Mouse (Mus musculus) embryonic facial prominence, embryonic 15.5 days (tissue): ENCODE results near the gene Axdnd1. TPM values are rescaled to one million over a fixed set of nuclear protein-coding genes. Genes with fewer than 3 reads are reported as not detected.

Experiments
- ATAC-seq: fragments of 200-750 bp; cut with Nextera tagmentation; 2 replicates; pipeline ENCODE4 v1.8.0; 2017; ENCODE audit warnings: low read depth, moderate TSS enrichment; ENCODE audit not compliant: insufficient number of reproducible peaks, low FRiP score, low TSS enrichment
- H3K27ac ChIP-seq: fragments of 300-500 bp; sonication (generic); replicated peaks from 2 replicates; pipeline ENCODE4 v1.5.1; 2015; ENCODE audit warnings: mild to moderate bottlenecking, inconsistent platforms
- H3K27me3 ChIP-seq: fragments of 300-500 bp; sonication (generic); 2 replicates; pipeline ENCODE4 v1.6.1; 2015; ENCODE audit warnings: inconsistent platforms
- H3K36me3 ChIP-seq: fragments of 300-500 bp; sonication (generic); 2 replicates; pipeline ENCODE4 v1.6.1; 2015; ENCODE audit warnings: mild to moderate bottlenecking, inconsistent platforms
- H3K4me1 ChIP-seq: fragments of 300-500 bp; sonication (generic); 2 replicates; pipeline ENCODE4 v1.6.1; 2015; ENCODE audit warnings: inconsistent platforms
- H3K4me2 ChIP-seq: fragments of 300-500 bp; sonication (generic); replicated peaks from 2 replicates; pipeline ENCODE4 v1.6.1; 2015; ENCODE audit warnings: mild to moderate bottlenecking, inconsistent platforms
- H3K4me3 ChIP-seq: fragments of 300-500 bp; sonication (generic); replicated peaks from 2 replicates; pipeline ENCODE4 v1.5.1; 2015; ENCODE audit warnings: mild to moderate bottlenecking, inconsistent platforms
- H3K9ac ChIP-seq: fragments of 300-500 bp; sonication (generic); 2 replicates; pipeline ENCODE4 v1.6.1; 2015; ENCODE audit warnings: inconsistent platforms
- H3K9me3 ChIP-seq: fragments of 300-500 bp; sonication (generic); replicated peaks from 2 replicates; pipeline ENCODE4 v1.6.1; 2016; ENCODE audit warnings: inconsistent platforms
- WGBS: fragments of 180-500 bp; shearing (Covaris S2); methylation state at CpG from one replicate; pipeline ENCODE4 v1.1.7; 2015; 5-methylcytosine and 5-hydroxymethylcytosine counted together
- polyA plus RNA-seq: library from polyadenylated mRNA; unstranded; fragments of >200 nt; fragmentation: Nextera tagmentation; extraction: Ambion mirVana; gene quantifications from 2 replicates; pipeline ENCODE4 v1.2.1, GENCODE M21; 2015

Axdnd1 gene
- polyA plus RNA-seq, 1 experiment from 2014 or later, result not detected

DNA sequence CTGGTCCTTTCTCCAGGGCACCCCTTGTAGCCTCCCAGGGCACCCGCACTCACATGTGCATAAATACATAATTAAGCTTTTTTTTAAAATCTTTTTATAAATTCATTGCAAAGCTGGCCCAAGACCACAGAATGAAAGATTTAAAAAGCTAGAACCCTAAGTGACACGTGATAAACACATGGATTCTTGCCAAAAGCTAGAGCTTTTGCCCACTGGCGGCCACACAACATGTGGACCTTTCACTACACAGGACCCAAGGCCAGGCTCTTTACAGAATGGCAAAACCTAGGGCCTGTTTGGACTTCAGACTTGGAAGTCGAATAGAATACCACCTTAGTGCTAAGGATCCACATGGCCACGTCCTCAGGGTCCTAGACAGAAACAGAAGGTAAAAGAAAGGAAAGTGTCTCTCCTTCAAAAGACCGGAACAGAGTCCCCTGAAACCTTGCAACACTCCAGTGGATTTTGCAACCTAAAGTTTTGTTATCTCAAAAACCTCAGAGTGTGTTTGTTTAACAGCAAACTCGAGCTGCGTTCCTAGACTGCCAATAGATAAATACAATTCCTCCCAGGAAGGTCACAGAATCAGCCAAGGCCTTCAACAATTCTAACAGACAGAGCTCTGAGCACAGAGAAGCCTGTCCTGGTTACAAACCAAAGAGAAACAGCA lies 37.6 kb upstream of the Axdnd1 start:
- Histone ChIP-seq H3K9ac (no peak overlapping the region), H3K4me1 (no peaks in the 10 kb centered on the region), H3K4me2 (no peak overlapping the region), H3K36me3 (no peaks in the 10 kb centered on the region), H3K4me3 (no peak overlapping the region), H3K27ac (no peak overlapping the region), H3K9me3 (no peaks in the 10 kb centered on the region), H3K27me3 (no peaks in the 10 kb centered on the region)
- no peak for ATAC-seq
- WGBS, result 76% methylated on average over 8 of the region's 8 CpGs

DNA sequence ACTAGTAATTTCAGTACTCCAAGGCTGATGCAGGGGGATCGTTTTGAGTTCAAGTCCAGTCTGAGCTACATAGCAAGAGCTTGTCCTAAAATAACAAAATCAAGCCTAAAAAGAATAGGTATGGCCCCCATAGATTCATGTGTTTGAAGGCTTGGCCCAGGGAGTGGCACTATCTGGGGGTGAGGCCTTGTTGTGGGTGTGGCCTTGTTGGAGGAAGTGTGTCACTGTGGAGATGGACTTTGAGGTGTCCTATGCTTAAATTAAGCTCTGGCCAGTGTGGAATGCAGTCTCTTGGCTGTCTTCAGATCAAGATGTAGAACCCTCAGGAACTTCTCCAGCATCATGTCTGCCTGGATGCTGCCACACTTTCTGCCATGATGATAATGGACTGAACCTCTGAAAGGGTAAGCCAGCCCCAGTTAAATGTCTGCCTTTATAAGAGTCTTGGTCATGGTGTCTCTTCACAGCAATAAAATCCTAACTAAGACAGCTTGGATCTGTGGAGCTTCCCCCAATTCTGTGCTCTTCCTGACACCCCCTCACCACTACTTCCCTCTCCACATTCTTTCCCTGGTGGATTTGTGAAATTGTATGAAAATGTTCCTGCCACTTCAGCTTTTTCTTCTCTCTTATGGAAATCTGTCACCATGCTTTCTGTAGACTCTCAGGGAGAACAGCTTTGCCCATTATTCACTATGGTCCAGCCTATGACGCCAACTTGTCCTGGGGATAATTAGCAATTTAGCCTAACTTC lies 34.2 kb upstream of the Axdnd1 start:
- Histone ChIP-seq H3K9ac (no peak overlapping the region), H3K4me3 (no peak overlapping the region), H3K36me3 (no peaks in the 10 kb centered on the region), H3K4me1 (no peaks in the 10 kb centered on the region), H3K27me3 (no peaks in the 10 kb centered on the region), H3K27ac (no peak overlapping the region), H3K9me3 (no peaks in the 10 kb centered on the region), H3K4me2 (no peak overlapping the region)
- no peak for ATAC-seq
- 91% methylated on average over 2 of the region's 2 CpGs for WGBS

DNA sequence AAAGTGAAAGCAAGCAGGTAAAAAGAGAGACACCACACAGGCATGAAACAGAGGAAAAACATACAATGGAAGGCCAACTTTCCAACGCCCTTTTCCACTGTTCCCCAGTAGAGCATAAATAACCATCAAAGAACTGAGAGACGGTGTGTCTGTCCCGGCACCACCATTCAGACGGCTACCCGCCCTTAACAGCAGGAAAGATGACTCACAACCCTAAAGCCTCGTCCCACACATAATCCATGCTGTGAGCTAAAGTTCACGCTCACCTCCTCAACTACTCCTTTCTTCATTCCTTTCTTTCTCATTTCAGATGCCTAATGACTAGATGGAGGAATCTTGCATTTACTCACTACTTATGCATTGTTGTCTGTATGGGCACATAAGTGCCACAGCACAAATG lies 33.4 kb upstream of the Axdnd1 start:
- H3K4me2 ChIP-seq, result no peak overlapping the region
- no peak overlapping the region for H3K27ac ChIP-seq
- no peak overlapping the region for H3K4me3 ChIP-seq
- H3K27me3 ChIP-seq, result no peaks in the 10 kb centered on the region
- no peaks in the 10 kb centered on the region for H3K36me3 ChIP-seq
- no peak overlapping the region for H3K9ac ChIP-seq
- WGBS, result 66% methylated on average over 7 of the region's 7 CpGs
- no peak for ATAC-seq
- no peaks in the 10 kb centered on the region for H3K4me1 ChIP-seq
- H3K9me3 ChIP-seq, result no peaks in the 10 kb centered on the region

DNA sequence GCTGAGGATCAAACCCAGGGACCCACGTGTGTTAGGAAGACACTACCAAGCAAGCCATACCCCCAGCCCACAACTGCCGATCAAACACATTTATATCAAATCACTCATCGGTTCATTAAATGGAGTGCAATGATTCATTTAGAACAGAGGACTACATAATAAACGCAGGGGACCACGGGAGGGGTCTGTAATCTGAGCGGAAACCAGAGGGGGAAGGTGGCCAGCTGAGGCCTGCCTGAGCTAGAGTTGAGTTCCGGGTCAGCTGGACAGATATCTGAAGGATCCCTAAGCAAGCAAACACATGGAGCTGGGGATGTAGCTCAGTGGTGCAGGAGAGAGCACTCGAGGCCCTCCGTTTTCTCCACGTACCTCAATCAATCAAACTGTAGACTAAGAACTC lies 32.9 kb upstream of the Axdnd1 start:
- Histone ChIP-seq H3K4me1 (no peaks in the 10 kb centered on the region), H3K27me3 (no peaks in the 10 kb centered on the region), H3K4me2 (no peak overlapping the region), H3K9ac (no peak overlapping the region), H3K4me3 (no peak overlapping the region), H3K9me3 (no peaks in the 10 kb centered on the region), H3K36me3 (no peaks in the 10 kb centered on the region), H3K27ac (no peak overlapping the region)
- WGBS, result 87% methylated on average over 10 of the region's 10 CpGs
- no peak for ATAC-seq

DNA sequence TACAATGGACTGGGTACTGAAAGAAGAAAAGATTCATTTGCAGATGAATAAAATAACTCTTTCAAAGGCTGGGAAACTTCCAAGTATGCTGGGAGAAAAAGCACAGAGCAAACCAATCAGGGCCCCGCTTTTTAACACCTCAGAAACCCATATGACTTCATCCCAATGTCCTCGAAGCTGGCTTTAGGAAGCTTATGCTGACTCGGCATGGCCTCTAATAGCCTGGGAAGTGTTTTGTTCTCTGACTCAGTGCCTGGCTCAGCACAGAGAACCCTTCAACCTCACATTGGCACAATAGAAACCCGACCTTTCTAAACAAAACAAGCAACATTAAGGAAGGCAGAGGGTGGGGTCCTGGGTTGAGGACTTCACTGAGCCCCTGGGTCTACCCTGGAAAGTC lies 29.5 kb upstream of the Axdnd1 start:
- Histone ChIP-seq H3K9me3 (no peaks in the 10 kb centered on the region), H3K36me3 (no peaks in the 10 kb centered on the region), H3K4me2 (no peak overlapping the region), H3K9ac (no peak overlapping the region), H3K4me1 (no peaks in the 10 kb centered on the region), H3K27me3 (no peaks in the 10 kb centered on the region), H3K27ac (no peak overlapping the region), H3K4me3 (no peak overlapping the region)
- no peak for ATAC-seq
- 54% methylated on average over 4 of the region's 4 CpGs for WGBS

DNA sequence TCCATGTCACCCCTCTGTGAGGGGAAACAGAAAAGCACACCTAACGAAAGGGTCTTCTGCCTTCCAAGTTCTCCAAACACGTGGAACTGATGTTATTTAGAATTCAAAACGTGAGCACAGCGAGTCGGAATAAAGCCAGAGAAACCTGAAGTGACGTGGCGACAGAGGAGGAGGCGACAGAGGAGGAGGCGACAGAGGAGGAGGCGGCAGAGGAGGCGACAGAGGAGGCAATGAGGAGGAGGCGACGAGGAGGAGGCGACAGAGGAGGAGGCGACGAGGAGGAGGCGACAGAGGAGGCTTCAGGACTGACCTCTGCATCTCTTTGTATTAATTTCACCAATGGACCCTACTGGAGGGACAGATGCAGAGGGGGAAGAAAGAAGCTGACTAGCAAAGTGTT lies 28.7 kb upstream of the Axdnd1 start:
- ATAC-seq, result no peak
- Histone ChIP-seq H3K4me1 (no peaks in the 10 kb centered on the region), H3K36me3 (0 out of 2 replicates have a peak, but pooled peaks cover 3% of the 10 kb centered on the region), H3K9ac (no peak overlapping the region), H3K4me3 (no peak overlapping the region), H3K27me3 (no peaks in the 10 kb centered on the region), H3K4me2 (no peak overlapping the region), H3K27ac (no peak overlapping the region), H3K9me3 (no peaks in the 10 kb centered on the region)
- 73% methylated on average over 17 of the region's 17 CpGs for WGBS

DNA sequence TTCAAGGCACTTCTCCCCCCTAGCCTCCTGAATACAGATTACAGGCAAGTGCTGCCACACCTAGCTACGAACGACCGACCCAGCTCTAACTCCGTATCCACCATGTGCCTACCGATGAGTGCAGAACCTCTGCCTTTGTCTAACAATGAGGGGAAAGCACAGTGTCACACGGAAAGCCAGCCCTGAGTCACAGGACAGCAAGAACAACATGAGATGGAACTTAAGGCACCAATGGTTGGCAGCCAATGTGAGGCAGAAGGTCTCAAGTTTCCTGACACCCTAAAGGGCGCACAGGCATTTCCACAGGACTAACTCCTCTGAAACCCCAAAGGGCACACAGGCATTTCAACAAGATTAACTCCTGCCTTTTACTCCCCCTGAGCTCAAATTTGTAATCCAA lies 28.1 kb upstream of the Axdnd1 start:
- 80% methylated on average over 7 of the region's 7 CpGs for WGBS
- Histone ChIP-seq H3K9ac (no peak overlapping the region), H3K4me3 (no peak overlapping the region), H3K9me3 (no peaks in the 10 kb centered on the region), H3K36me3 (0 out of 2 replicates have a peak, but pooled peaks cover 3% of the 10 kb centered on the region), H3K4me2 (no peak overlapping the region), H3K27me3 (no peaks in the 10 kb centered on the region), H3K4me1 (no peaks in the 10 kb centered on the region), H3K27ac (no peak overlapping the region)
- ATAC-seq, result no peak

DNA sequence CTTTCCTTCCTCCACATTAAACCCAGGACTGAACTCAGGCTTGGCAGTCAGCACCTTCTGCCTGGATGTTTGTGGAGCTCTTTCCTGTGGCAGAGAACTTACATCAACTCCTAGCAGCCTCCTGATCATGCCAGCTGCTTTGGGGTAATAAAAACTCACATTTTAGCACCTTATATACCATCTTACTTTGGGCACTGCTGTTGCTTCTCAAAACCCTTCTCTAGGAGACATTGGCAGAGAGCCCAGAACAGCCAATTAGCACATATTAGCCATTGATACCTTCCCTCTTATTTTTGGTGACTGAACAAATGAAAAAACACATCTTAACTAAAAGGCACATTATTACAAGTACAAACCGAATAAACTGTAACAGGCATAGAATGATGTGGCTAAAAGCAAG lies 24.1 kb upstream of the Axdnd1 start:
- Histone ChIP-seq H3K27me3 (no peaks in the 10 kb centered on the region), H3K4me3 (no peak overlapping the region), H3K36me3 (0 out of 2 replicates have a peak, but pooled peaks cover 18% of the 10 kb centered on the region), H3K9me3 (no peaks in the 10 kb centered on the region), H3K4me2 (no peak overlapping the region), H3K27ac (no peak overlapping the region), H3K9ac (no peak overlapping the region), H3K4me1 (no peaks in the 10 kb centered on the region)
- ATAC-seq, result no peak
- 91% methylated on average over 1 of the region's 1 CpGs for WGBS

DNA sequence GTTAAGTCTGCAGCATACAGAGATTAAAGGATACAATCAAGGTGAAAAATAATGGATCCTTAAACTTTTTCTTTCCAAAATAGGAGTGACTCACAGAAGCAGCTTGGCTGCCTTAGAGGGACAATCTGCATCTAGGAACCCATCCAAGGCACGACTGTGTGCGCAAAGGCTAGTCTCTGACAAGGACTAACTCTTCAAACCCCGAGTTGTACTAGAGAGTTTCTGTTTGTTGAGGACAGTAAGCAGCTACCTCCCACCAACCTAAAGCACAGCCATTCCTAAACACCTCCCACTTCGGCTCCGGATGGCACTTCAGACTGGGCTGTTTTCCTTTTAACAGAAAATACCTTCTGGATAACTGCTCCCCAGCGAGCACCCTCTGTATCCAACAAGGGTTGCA lies 21.8 kb upstream of the Axdnd1 start:
- 88% methylated on average over 6 of the region's 6 CpGs for WGBS

DNA sequence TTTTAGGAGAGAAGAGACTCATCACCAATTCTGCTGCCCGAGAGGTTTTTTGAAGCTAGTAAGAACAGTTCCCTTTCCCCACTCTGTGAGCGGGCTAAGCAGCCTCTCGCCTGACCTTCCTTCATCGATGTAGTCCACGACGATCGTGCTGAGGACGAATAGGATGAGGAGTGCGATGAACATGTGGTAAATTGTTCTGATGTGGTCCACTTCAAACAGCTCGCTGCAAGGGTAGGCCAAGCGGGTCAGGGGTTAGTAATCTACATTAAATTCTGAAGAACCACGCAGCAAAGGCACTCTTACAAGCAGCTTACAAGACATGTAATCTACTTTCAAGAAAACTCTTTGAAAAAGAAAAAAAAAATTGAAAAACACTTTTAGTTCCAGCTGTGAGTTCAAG lies 21.3 kb upstream of the Axdnd1 start:
- Histone ChIP-seq H3K4me2 (no peak overlapping the region), H3K4me1 (no peaks in the 10 kb centered on the region), H3K27me3 (no peaks in the 10 kb centered on the region), H3K36me3 (peaks cover 30% of the 10 kb centered on the region), H3K27ac (no peak overlapping the region), H3K4me3 (no peak overlapping the region), H3K9me3 (no peaks in the 10 kb centered on the region), H3K9ac (no peak overlapping the region)
- no peak for ATAC-seq
- 92% methylated on average over 12 of the region's 12 CpGs for WGBS

More for the DNA sequence above, 21.8 kb upstream of the Axdnd1 start:
- Histone ChIP-seq H3K4me3 (no peak overlapping the region), H3K4me1 (no peaks in the 10 kb centered on the region), H3K9me3 (no peaks in the 10 kb centered on the region), H3K9ac (no peak overlapping the region), H3K27ac (no peak overlapping the region), H3K27me3 (no peaks in the 10 kb centered on the region), H3K36me3 (peaks cover 24% of the 10 kb centered on the region), H3K4me2 (no peak overlapping the region)
- no peak for ATAC-seq

DNA sequence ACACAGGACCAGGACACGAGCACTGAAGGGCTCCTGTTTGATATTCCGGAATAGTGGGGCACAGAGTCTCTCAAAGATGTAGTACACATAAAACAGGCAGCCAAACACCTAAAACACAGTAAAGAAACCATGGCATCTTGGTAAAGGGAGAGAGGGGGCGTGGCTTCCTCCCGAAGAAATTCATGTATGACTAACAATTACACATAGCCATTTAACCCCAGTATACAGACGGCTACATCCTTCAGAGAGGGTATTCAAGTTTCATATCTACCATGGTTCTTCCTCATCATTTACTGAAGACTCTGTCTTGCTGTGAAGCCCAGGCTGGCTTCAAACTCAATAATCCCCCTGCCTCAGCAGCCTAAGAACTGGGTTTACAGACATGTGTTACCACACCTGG lies 16.8 kb upstream of the Axdnd1 start:
- 90% methylated on average over 5 of the region's 5 CpGs for WGBS
- no peak for ATAC-seq
- Histone ChIP-seq H3K27me3 (no peaks in the 10 kb centered on the region), H3K36me3 (peaks cover 41% of the 10 kb centered on the region), H3K27ac (no peak overlapping the region), H3K4me1 (no peaks in the 10 kb centered on the region), H3K4me3 (no peak overlapping the region), H3K9ac (no peak overlapping the region), H3K4me2 (no peak overlapping the region), H3K9me3 (no peaks in the 10 kb centered on the region)
